9 mouse cellular contexts compared by ENCODE assay signal in the genomic region with DNA sequence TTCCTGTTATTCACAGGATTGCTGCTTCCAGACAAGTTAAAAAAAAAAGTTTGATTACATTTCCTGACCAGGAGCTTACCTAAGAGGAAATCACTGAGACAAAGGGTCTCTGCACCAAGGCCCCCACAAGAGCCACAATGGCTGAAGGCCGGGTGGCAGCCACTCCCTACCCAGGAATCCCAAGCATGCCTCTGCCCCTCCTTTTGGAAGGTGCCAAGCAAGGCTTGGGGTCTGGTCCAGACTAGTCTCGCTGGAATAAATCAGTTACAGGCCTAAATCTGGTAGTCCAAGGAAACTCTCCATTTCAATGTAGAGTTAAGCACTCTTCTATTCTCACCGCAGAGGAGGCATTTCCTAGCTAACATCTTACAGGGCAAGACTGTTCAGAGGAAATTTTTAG.
A peak's percentile ranks its signal among the peaks of the same experiment; 100 is the strongest.
DNase-seq lines count a peak whose midpoint lies in the region; ATAC-seq and TF ChIP-seq lines count a peak whose summit lies in the region.
"Had no signal": no experiment of that assay in that cellular context is flagged by ENCODE, and none has a peak within 500 bp of the region (broad histone marks: within the 10 kb centered on the region; RNA-seq: fewer than 3 reads in every experiment).

No protein-coding gene starts in this region.

- H3K9ac ChIP-seq in liver, adult 2 months (ENCODE audit: low read depth, low read length): no peak overlapping the region
- peak overlapping the region; percentile 90; the same call in 1 of the 2 replicates for H3K9ac ChIP-seq in heart, postnatal 0 days (replicated peaks; ENCODE audit: low read depth, low read length)

- no peak overlapping the region for H3ac ChIP-seq in myocyte (ENCODE audit: control insufficient read depth, insufficient read length)

- TF ChIP-seq EP300 in heart, postnatal 0 days (IDR thresholded peaks at IDR 0.05; ENCODE audit: low read depth): no peak

- DNase-seq in liver, adult 2 months (ENCODE audit: extremely low read depth, low read depth, low spot score): no peak
- DNase-seq in liver: no peak
- peak; percentile 37 for DNase-seq in heart, postnatal 0 days (ENCODE audit: low spot score)
- DNase-seq in kidney, postnatal 4 days: peak; percentile 37 to 63
- no peak for DNase-seq in thymus, postnatal 0 days (ENCODE audit: low spot score)
- no peak for DNase-seq in thymus, adult 18-20 months
- no peak for DNase-seq in natural killer cell, adult 2 months (ENCODE audit: low spot score in 2 of 2)

- no peak for TF ChIP-seq CTCF in liver, adult 2 months (IDR thresholded peaks at IDR 0.05; ENCODE audit: low read depth, low read length)
- TF ChIP-seq CTCF in heart, postnatal 0 days (IDR thresholded peaks at IDR 0.05; ENCODE audit: low read depth): no peak

- WGBS in liver, adult 2 months: 73% methylated on average over 3 of the region's 3 CpGs
- 16% methylated on average over 3 of the region's 3 CpGs for WGBS in heart, postnatal 0 days

- no peaks in the 10 kb centered on the region for H3K36me3 ChIP-seq in liver, adult 2 months (ENCODE audit: control insufficient read depth, insufficient read depth, low read length)
- no peaks in the 10 kb centered on the region; the same call in 1 of the 2 replicates for H3K36me3 ChIP-seq in heart, postnatal 0 days (replicated peaks; ENCODE audit: control insufficient read depth, insufficient read depth, low read length)
- no peaks in the 10 kb centered on the region for H3K36me3 ChIP-seq in myocyte (ENCODE audit: control insufficient read depth, insufficient read depth)

- no peak for TF ChIP-seq POLR2A in liver, adult 2 months (IDR thresholded peaks at IDR 0.05; ENCODE audit: extremely low read depth, insufficient read depth, low read length)
- no peak for TF ChIP-seq POLR2A in myocyte (IDR thresholded peaks at IDR 0.05; ENCODE audit: insufficient read length, low read depth)

- H3K27me3 ChIP-seq in liver, adult 2 months (ENCODE audit: control insufficient read depth, insufficient read depth, low read length): peaks cover 16% of the 10 kb centered on the region
- no peaks in the 10 kb centered on the region for H3K27me3 ChIP-seq in heart, postnatal 0 days (ENCODE audit: control insufficient read depth, insufficient read depth, low read length)
- no peaks in the 10 kb centered on the region for H3K27me3 ChIP-seq in myocyte (ENCODE audit: control insufficient read depth, insufficient read depth, insufficient read length)

- H3K4me1 ChIP-seq in liver, adult 2 months (ENCODE audit: control insufficient read depth, insufficient read depth, low read length): peaks cover 7% of the 10 kb centered on the region
- H3K4me1 ChIP-seq in heart, postnatal 0 days (ENCODE audit: control insufficient read depth, insufficient read depth): peaks cover 22% of the 10 kb centered on the region

- ATAC-seq in heart, postnatal 0 days (ENCODE audit: insufficient read depth, low read depth): no peak

- peak overlapping the region; percentile 90 for H3K4me2 ChIP-seq in heart, postnatal 0 days (ENCODE audit: low read depth, low read length)
- H3K4me2 ChIP-seq in myocyte (ENCODE audit: low read depth): peak overlapping the region; percentile 71

- H3K79me2 ChIP-seq in liver, adult 2 months (ENCODE audit: control insufficient read depth, insufficient read depth, low read length): no peaks in the 10 kb centered on the region
- H3K79me2 ChIP-seq in myocyte (ENCODE audit: control insufficient read depth, insufficient read depth): peaks cover 20% of the 10 kb centered on the region

- no peak overlapping the region for H3K4me3 ChIP-seq in liver, adult 2 months (ENCODE audit: insufficient read depth, low read depth, low read length)
- peak overlapping the region; percentile 89 for H3K4me3 ChIP-seq in heart, postnatal 0 days (ENCODE audit: low read depth, low read length)
- H3K4me3 ChIP-seq in myocyte: peak overlapping the region; percentile 91

- H3K9me3 ChIP-seq in heart, postnatal 0 days (replicated peaks; ENCODE audit: control insufficient read depth, low read length): no peaks in the 10 kb centered on the region
- H3K9me3 ChIP-seq: megakaryocyte, embryonic 14.5 days had no signal

- peak overlapping the region; percentile 85 for H3K27ac ChIP-seq in liver, adult 2 months (replicated peaks; ENCODE audit: insufficient read depth, low read depth, low read length)
- peak overlapping the region; percentile 100 for H3K27ac ChIP-seq in heart, postnatal 0 days (ENCODE audit: low read depth)

TF ChIP-seq in myocyte, 11 proteins besides CTCF, POLR2A, EP300 and RAD21:
- no peak for TF ChIP-seq POLR2AphosphoS2 (IDR thresholded peaks at IDR 0.05; ENCODE audit: insufficient read length, low read depth)
- no peak for TF ChIP-seq CEBPB (IDR thresholded peaks at IDR 0.05; ENCODE audit: insufficient read depth, poor library complexity, severe bottlenecking)
- TF ChIP-seq TCF12 (IDR thresholded peaks at IDR 0.05; ENCODE audit: insufficient read depth, poor library complexity, severe bottlenecking): no peak
- no peak for TF ChIP-seq SRF (IDR thresholded peaks at IDR 0.05; ENCODE audit: control insufficient read depth, insufficient read length, low read depth)
- no peak for TF ChIP-seq REST (IDR thresholded peaks at IDR 0.05; ENCODE audit: insufficient read depth, insufficient read length)
- no peak for TF ChIP-seq TCF3 (IDR thresholded peaks at IDR 0.05; ENCODE audit: insufficient read length, low read depth)
- TF ChIP-seq USF1 (IDR thresholded peaks at IDR 0.05; ENCODE audit: low read depth): no peak
- no peak for TF ChIP-seq MAX (IDR thresholded peaks at IDR 0.05; ENCODE audit: low read depth)
- no peak for TF ChIP-seq MYOD1 (IDR thresholded peaks at IDR 0.05; ENCODE audit: control insufficient read depth in 1 of 3, insufficient read length in 2 of 3, low read depth in 2 of 3)
- no peak for TF ChIP-seq MYOG (IDR thresholded peaks at IDR 0.05; ENCODE audit: control insufficient read depth in 1 of 3, insufficient read depth in 1 of 3, insufficient read length in 2 of 3, low read depth in 2 of 3)
- no peak for TF ChIP-seq E2F4 (IDR thresholded peaks at IDR 0.05; ENCODE audit: insufficient read depth)

Comparison
In these comparisons a context has a peak if more than half of its experiments do, and no peak if none do; other contexts are left out.
1. DNase-seq: peak in heart, postnatal 0 days (single experiment) and kidney, postnatal 4 days (2 of 2); none in liver, adult 2 months (single experiment), liver (single experiment), thymus, postnatal 0 days (single experiment), thymus, adult 18-20 months (0 of 2) and natural killer cell, adult 2 months (0 of 2).